Mouse (Mus musculus) E14TG2a.4 (cell line): ENCODE results near the gene Pla2g2c.

Experiments used
- CTCF ChIP-seq: conservative IDR thresholded peaks from 2 replicates; pipeline ENCODE4 v1.5.1; 2014; ENCODE audit warnings: low read length
- POU5F1 ChIP-seq: IDR thresholded peaks from 2 replicates; pipeline ENCODE4 v1.6.1; 2014; ENCODE audit warnings: low read length, borderline replicate concordance

- TF ChIP-seq CTCF (no peak), POU5F1 (no peak)
Measured at GRCm38 (mm10) chr4:138755983-138756382, 31.4 kb downstream of the Pla2g2c start.
